Mouse (Mus musculus) right cerebral cortex, postnatal 36 days (tissue): Measurements from ENCODE around the gene Kcnj14.

Experiments
- DNase-seq, 2 experiments: peaks; one replicate each; pipeline ENCODE4 v3.0.0; 2022; ENCODE audit warnings: low spot score in 2 of 2, mixed read lengths in 1 of 2

Gene Kcnj14

DNA sequence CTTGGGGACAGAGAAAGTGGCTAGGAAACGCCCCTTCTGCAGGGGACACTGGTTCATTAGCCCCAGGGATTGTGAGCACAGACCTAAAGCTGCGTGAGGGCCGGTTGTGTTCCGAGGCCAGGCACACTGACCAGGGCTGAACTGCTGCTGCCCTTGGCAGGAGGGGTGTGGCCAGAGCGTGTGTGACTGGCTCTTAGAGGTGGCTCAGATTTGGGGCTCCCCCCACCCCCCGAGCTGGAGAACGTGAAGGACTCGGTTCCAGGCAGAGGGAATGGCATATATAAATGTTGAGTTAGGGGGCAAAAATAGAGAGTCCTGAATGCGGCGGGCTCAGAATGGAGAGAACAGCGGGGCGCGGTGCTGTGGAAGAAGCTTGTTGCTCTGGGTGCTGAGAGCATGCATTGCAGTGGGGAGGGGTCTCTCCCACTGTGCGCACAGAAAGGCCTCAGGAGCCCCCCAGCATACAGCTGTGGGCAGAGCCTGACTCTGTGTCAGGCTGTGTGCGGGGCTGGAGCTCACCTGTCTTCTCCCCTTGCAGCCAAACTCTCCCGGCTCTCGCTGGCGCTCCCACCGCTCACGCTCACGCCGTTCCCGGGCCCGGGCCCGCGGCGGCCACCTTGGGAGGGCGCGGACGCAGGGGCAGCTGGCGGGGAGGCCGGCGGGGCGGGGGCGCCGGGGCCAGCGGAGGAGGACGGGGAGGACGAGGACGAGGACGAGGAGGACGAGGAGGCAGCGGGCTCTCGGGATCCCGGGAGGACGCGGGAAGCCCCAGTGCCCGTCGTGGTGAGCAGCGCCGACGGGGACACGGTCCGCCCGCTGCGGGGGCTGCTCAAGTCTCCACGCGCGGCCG, 26.7 kb downstream of the Kcnj14 start:
- no peak for DNase-seq

DNA sequence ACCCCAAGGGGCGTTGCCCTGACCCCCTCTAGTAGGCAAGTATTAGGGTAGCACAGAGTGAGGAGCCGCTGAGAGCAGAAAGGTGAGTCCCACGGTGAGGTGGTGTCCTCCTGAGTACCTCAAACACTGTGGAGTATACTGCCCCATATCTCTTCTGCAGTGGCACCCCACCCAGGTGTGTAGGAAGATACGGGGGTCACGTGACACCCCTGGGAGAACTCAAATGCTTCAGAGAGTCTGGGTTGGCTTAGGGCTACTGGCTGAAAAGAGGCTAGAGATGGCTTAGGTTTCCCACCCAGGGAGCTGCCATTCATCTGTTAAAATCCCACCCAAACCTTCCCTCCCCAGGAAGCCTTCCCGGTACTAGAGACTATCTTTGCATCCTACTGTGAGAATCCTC, 27.6 kb downstream of the Kcnj14 start:
- no peak for DNase-seq

DNA sequence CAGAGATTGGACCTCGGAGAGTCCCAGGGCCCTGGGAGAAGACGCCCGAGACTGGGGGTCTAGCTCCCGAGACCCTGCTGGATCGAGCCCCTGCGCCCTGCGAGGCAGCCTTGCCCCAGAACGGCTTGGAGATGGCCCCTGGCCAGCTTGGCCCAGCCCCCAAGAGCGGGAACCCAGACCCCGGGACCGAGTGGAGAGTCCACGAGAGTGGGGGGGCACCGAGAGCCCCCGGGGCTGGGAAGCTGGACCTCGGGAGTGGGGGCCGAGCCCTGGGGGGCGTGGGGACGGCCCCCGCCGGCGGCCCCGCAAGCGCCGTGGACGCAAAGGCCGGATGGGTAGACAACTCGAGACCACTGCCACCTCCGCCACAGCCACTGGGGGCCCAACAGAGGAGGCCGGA, 29.6 kb downstream of the Kcnj14 start:
- DNase-seq = no peak

GRCm38 (mm10) chr7:45793969-45794585, 30.5 kb downstream of the Kcnj14 start:
- no peak for DNase-seq

DNA sequence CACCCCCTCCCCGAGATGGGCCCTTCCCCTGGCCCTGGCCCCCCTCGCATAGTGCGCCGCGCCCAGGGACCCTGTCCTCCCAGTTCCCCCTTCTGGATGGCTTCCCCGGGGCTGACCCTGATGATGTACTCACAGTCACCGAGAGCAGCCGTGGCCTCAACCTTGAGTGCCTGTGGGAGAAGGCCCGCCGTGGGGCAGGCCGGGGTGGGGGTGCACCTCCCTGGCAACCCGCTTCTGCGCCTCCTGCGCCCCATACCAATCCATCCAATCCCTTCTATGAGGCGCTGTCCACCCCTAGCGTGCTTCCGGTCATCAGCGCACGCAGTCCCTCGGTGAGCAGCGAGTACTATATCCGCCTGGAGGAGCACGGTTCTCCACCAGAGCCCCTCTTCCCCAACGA, 31.3 kb downstream of the Kcnj14 start:
- no peak for DNase-seq

GRCm38 (mm10) chr7:45791756-45792490, 32.7 kb downstream of the Kcnj14 start:
- DNase-seq = no peak

DNA sequence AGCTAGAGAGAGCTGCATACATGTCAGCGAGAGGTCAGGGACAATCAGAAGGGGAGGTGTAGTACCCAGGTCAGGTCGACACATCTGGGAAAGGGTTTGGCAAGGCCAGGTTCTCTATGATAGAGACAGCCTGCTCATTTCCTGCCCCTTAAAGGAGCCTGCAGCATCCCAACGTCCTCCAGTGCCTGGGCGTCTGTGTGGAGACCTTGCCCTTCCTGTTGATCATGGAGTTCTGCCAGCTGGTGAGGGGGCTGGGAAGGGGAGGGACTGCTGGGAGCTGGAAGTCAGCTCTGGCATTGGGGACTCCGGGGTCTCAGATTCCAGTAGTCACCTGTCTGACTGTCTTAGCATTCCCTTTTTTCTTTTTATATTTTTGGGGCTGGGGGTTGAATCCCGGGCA, 33.9 kb downstream of the Kcnj14 start:
- DNase-seq = no peak

DNA sequence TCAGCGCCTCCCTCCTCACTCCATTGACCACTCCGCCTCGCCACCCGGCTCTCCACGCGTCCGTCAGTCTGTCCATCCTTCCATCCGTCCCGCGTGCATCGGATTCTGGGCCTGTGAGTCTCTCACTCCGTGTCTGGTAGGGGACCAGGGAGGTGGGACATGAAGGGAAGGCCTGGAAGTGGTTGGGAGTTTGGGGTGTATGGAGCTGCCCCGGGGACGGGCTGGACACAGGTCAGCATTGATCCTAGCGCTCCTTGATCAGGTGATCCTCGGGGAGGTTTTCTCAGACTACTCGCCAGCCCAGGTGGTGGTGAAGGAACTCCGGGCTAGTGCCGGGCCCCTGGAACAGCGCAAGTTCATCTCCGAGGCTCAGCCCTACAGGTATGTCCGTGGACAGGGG, 36.9 kb downstream of the Kcnj14 start:
- no peak for DNase-seq

- DNase-seq = peak; percentile 61 to 81
These were observed 37.7 kb downstream of the Kcnj14 start for GRCm38 (mm10) chr7:45786661-45787413.

- DNase-seq = no peak
These were observed 38.4 kb downstream of the Kcnj14 start for GRCm38 (mm10) chr7:45786136-45786578.

DNA sequence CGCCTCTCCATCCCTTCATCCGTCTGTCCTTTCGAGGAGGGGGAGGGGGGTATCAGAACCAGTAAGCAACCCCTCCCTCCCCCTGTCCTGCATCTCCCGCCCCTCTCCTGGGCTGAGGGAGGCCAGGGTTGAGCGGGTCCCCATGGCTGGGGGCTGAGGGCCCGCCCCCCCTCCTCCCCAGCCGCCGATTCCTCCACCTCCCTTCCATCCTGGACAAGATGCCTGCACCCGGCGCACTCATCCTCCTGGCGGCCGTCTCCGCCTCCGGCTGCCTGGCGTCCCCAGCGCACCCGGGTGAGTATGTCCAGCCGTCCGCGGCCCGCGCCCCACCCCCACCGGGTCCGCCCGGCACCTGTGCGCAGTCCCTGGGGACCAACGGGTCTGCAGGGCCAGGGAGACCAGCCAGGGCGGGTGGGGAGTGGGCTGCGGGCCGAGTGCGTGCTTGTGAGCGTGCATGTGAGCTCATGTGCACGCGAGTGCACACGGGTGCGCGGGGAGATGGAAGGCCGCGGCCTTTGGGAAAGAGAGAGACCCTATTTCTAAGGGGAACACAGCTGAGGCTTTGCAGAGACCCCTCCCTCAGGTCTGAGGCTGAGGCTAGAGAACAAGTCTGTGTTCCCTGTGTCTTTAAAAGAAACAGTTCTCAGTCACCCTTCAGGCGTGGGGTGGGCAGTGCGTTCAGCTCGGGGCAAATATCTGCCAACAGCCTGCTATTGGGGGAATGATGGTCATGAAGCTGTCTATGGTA, 39.0 kb downstream of the Kcnj14 start:
- peak in 1 of 2 experiments; percentile 51 for DNase-seq

DNA sequence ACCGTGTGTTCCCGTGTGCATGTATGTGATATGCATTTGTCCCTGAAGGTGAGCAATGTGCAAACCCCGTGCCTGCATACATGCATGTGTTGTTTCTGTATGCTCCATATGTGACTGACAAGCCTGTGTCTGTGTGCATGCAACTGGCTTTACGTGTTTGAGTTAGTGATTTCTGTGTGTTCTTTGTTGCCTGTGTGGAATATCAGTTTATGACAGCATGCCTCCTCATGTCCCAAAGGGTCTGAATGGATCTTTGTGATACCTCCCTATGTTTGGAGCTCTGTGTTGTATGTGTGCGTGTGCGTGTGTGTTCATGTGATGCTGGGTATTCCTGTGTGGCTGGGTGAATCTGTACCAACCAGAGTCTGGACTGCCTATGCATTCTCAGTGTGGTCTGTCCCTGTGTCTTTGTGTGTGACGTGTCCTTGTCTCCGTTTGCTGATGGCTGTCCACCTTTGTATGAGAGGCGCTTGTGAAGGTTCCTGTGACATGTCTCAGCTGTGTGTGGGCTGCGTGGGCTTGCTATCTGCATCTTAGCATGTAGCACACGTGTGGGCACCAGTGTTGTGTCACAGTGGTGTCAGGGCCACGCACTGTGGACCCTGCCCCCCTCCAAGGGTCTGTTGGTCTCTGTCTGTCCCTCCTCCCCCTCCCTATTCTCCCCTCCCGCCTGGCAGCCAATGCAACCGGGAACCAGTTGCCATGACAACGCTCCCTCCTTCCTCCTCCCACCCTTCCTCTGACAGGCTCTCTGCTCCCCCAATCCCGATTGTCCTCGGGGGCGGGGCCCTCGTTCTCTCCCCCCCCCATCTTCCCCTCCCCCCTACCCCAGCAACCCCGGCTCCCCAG, 39.8 kb downstream of the Kcnj14 start, which contains the start of gene Sult2b1:
Gene Sult2b1 (minus strand): TSS at position 146 of the 849 bp plus-strand sequence.
- DNase-seq = peak; percentile 92 to 96

DNA sequence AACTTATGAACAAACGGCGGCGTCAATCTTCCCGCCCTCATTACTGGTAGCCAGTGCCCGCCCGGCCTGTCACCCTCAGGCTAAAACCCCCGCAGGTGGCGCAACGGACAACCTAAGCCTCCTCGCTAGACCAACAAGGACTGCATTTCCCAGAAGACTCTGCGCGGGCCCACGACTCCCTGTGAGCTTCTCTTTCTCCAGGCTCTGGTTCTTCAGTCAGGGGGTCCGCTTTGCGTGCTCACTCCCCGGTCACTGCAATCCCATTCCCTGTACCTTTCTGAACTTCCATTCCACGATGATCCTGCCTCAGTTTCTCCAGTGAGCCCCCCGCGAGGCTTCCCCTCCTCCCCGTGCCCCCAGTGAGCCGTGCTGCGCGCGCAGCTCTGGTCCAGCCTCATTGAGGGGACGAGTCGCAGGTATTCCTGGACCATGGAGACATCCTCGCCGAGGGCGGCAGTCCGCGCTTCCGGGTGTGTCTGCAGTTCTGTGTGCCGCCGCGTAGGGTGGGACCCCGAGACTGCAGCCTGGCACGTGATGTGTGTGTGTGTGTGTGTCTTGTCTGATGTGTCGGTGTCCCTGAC, 41.0 kb downstream of the Kcnj14 start, which contains the start of gene Lmtk3:
Gene Lmtk3 (plus strand): TSS at position 228 of the 581 bp plus-strand sequence.
- DNase-seq = peak; percentile 80 to 85

DNA sequence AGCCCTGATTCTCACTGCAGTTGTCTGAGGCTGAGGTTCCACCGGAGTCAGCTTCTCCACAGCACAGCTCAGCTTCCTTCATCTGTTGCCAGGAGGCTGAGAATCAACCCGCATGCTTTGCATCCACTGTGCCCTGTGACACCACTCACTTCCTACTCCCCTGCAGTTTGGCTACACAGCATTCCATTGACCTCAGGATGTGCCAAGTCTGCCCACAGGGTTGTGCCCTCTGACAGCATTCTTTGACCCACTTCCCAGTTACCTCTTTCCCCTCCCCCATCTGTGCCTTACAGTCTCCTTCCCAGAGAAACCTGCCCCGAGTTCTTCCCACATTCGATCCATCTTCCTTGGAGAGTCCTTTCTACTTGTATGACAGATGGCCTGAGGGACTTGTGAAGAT, 42.3 kb downstream of the Kcnj14 start:
- no peak for DNase-seq

DNA sequence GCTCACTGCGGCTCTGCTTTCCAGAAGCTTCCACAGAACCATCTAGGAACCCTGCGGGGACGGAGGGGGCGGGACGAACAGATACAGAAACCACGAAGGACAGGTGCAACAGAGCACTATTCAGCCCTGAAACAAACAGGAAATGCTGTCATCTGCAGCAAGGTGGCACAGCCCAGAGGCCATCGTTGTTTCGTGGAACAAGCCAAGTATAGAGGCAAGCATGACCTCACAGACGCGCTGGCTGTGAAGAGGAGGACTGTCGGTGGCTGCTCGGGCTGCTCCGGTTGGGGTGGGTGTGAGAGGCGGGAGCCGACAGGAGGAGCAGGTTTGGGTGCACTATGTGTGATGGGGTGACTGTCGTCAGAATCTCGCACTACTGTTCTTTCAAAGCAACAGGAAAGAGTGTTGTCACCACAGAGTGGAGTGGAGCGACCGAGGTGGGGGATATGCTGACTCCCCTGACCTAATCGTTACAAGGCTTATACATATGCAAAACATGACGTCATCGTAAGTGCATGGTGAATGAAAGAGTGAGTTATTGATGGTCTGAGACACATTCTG, 45.4 kb downstream of the Kcnj14 start:
- DNase-seq = no peak

DNA sequence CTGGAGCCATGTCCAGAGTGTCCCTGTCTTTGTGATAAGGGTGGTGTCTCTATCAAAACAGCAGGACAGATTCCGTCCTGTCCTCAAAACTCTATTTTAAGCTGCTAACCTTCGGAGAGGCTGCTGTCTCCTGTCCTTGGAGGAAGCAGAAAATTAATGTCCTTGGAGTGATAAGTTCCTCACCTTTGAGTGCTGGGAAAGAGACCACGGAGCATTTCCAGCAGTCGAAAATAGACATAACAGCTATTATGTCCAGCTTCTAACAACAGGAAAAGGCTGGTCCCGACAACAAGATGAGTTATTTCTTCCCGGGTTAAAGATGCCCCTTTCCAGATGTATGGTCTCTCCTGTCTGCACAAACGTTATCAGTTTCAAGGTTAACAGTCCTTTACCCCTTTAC, 49.3 kb downstream of the Kcnj14 start:
- DNase-seq = no peak

DNA sequence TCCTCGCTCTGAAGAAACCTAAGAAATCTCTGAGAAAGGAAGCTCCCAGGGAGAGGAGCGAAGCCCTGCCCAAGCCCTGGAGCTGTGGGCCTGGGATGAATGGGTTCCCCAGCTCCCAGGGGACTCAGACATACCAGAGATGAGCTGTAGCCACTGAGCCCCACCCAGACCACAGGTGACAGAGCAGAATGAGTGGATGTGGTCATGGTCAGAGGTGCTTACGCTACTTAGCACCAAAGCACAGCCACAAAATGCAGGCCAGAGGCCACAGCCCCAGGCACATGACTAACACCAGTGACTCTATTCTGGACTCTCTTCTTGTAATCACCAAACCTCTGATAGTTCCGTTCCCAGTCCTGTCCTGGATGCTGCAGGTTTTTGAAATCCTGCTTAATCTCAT, 53.5 kb downstream of the Kcnj14 start:
- DNase-seq = no peak

DNA sequence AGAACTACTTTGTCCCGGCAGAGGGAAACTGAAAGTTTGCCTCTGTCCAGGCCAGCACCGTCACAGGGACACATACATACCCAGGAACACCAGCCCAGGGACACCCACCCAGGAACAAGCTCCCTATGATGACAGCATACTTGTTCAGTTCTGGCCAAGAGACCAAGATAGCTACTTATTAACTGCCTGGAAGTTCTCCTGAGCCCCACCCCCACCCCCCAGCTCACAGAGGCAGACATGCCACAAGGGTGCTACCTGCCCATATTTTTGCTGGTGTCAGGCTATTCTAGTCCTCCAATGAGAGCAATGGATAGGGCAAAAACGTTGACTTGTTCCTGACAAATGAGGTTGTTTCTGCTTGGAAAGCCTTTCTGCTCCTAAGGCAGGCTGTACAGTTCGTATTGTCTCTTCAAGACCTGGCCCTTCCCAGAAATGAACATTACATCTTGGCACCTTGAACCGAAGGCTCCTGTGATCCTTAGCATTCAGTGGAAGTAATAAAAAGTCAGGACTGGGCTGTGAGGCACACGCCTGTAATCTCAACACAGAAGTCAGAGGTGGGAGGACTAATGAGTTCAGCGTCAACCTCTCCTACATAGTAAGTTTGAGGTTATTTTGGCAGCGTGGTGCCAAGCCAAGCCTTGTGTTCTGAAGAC, 54.0 kb downstream of the Kcnj14 start:
- DNase-seq = no peak

GRCm38 (mm10) chr7:45767500-45767899, 57.1 kb downstream of the Kcnj14 start:
- no peak for DNase-seq
